ENCODE assay signal across 16 mouse cellular contexts in genomic region chr17:86522649-86523048, GRCm38 (mm10). TPM values are rescaled to one million over a fixed set of nuclear protein-coding genes. Genes with fewer than 3 reads are reported as not detected.
"Had no signal": no experiment of that assay in that cellular context is flagged by ENCODE, and none has a peak within 500 bp of the region (broad histone marks: within the 10 kb centered on the region; RNA-seq: fewer than 3 reads in every experiment).

No protein-coding gene starts in this region.

- DNase-seq: liver, embryonic 13.5 days; lung, postnatal 14 days; lung, postnatal 4 days; midbrain, embryonic 14.5 days; thymus, adult 2 months; thymus, postnatal 14 days; thymus, postnatal 4 days had no signal

- H3K9me3 ChIP-seq: limb, embryonic 10.5 days; limb, embryonic 13.5 days; liver, embryonic 13.5 days had no signal

- H3K4me3 ChIP-seq: limb, embryonic 10.5 days; limb, embryonic 13.5 days; liver, embryonic 13.5 days had no signal

- H3K4me2 ChIP-seq: hindbrain, embryonic 14.5 days; limb, embryonic 13.5 days; liver, embryonic 13.5 days; midbrain, embryonic 11.5 days had no signal

- H3K27me3 ChIP-seq: limb, embryonic 13.5 days; liver, embryonic 13.5 days had no signal

- ATAC-seq: hindbrain, postnatal 0 days; inflammation-experienced regulatory T-cells, adult 6 months; intestine, embryonic 16.5 days had no signal

- H3K9ac ChIP-seq: hindbrain, embryonic 14.5 days; limb, embryonic 13.5 days; liver, embryonic 13.5 days had no signal

- H3K27ac ChIP-seq: hindbrain, embryonic 14.5 days; hindbrain, postnatal 0 days; kidney, postnatal 0 days; limb, embryonic 10.5 days; limb, embryonic 13.5 days; liver, embryonic 13.5 days; stomach, postnatal 0 days had no signal

- H3K36me3 ChIP-seq: limb, embryonic 10.5 days; limb, embryonic 13.5 days; liver, embryonic 13.5 days had no signal

- H3K4me1 ChIP-seq: limb, embryonic 10.5 days had no signal

RNA-seq across cellular contexts. Expression of gene Gm10309, which starts 17.6 kb away (rescaled TPM):
- polyA plus RNA-seq: liver, embryonic 13.5 days; midbrain, embryonic 11.5 days; thymus, adult 2 months had no signal
